Mouse (Mus musculus) testis, adult 2 months (tissue): ENCODE results near the gene Ppp1r1b.

ENCODE experiments used
- CTCF ChIP-seq: fragments of 200-500 bp; IDR thresholded peaks from 2 replicates; pipeline ENCODE4 v1.5.1; 2012; ENCODE audit warnings: low read depth, mild to moderate bottlenecking, inconsistent platforms, low read length, moderate library complexity; ENCODE audit not compliant: control insufficient read depth, insufficient read depth, insufficient replicate concordance
- POLR2A ChIP-seq: fragments of 200-500 bp; IDR thresholded peaks from 2 replicates; pipeline ENCODE4 v1.6.1; 2012; ENCODE audit warnings: low read depth, mild to moderate bottlenecking, inconsistent platforms, low read length, moderate library complexity; ENCODE audit not compliant: control insufficient read depth

GRCm38 (mm10) chr11:98326741-98327135 is 21.5 kb upstream of the Ppp1r1b start:
- TF ChIP-seq POLR2A (no peak), CTCF (no peak)
